Mouse (Mus musculus): ENCODE results near the gene Ccdc151.

- TF ChIP-seq EP300 (IDR thresholded peaks at IDR 0.05; ENCODE audit: low read depth) (no peak), CTCF (IDR thresholded peaks at IDR 0.05; ENCODE audit: low read depth) (no peak)
Observed at GRCm38 (mm10) chr9:22049721-22050270, 47.4 kb upstream of the Ccdc151 start.

All from liver, postnatal 0 days (tissue).